Mouse (Mus musculus) MEL (cell line): Measurements from ENCODE around the gene Gmeb2. TPM values are rescaled to one million over a fixed set of nuclear protein-coding genes. Genes with fewer than 3 reads are reported as not detected.

Experiments
- DNase-seq: peaks from one replicate; pipeline ENCODE4 v3.0.0; 2011; ENCODE audit warnings: low read depth, low spot score
- H3K27ac ChIP-seq: 2 replicates; pipeline ENCODE4 v1.5.1; 2012; ENCODE audit warnings: low read depth, mild to moderate bottlenecking, control low read depth, low read length, moderate library complexity; ENCODE audit not compliant: control insufficient read depth
- H3K27me3 ChIP-seq, 2 experiments: fragments of 150-350 bp in 1 of 2; sonication (generic) in 1 of 2; 2 replicates each; pipeline ENCODE4 v1.6.1; 2012; ENCODE audit warnings: low read length in 2 of 2, mild to moderate bottlenecking in 2 of 2, improper control_type of control experiment in 1 of 2, moderate library complexity in 1 of 2; ENCODE audit not compliant: insufficient read depth in 2 of 2, control insufficient read depth in 1 of 2
- H3K36me3 ChIP-seq, 2 experiments: 2 replicates each; pipeline ENCODE4 v1.6.1; 2012 to 2014; ENCODE audit warnings: low read length in 2 of 2, improper control_type of control experiment in 1 of 2, inconsistent platforms in 1 of 2, mild to moderate bottlenecking in 1 of 2; ENCODE audit not compliant: insufficient read depth in 2 of 2, control insufficient read depth in 1 of 2
- H3K4me1 ChIP-seq, 2 experiments: fragments of 150-350 bp in 1 of 2; sonication (generic) in 1 of 2; 2 replicates each; pipeline ENCODE4 v1.6.1; 2012; ENCODE audit warnings: low read length in 2 of 2, improper control_type of control experiment in 1 of 2, mild to moderate bottlenecking in 1 of 2; ENCODE audit not compliant: insufficient read depth in 2 of 2, control insufficient read depth in 1 of 2
- H3K4me3 ChIP-seq, 2 experiments: fragments of 150-350 bp in 1 of 2; sonication (generic) in 1 of 2; 2 replicates each; pipeline ENCODE4 v1.5.1; 2012; ENCODE audit warnings: low read depth in 2 of 2, low read length in 2 of 2, mild to moderate bottlenecking in 2 of 2, moderate library complexity in 2 of 2, control low read depth in 1 of 2, improper control_type of control experiment in 1 of 2; ENCODE audit not compliant: control insufficient read depth in 1 of 2, insufficient read depth in 1 of 2
- H3K79me2 ChIP-seq: 2 replicates; pipeline ENCODE4 v1.6.1; 2012; ENCODE audit warnings: mild to moderate bottlenecking, low read length, moderate library complexity; ENCODE audit not compliant: control insufficient read depth, poor library complexity, insufficient read depth
- H3K9ac ChIP-seq: 2 replicates; pipeline ENCODE4 v1.6.1; 2012; ENCODE audit warnings: low read depth, mild to moderate bottlenecking, control low read depth, low read length, moderate library complexity; ENCODE audit not compliant: control insufficient read depth, poor library complexity, severe bottlenecking
- H3K9me3 ChIP-seq: fragments of 150-350 bp; sonication (generic); replicated peaks from 2 replicates; pipeline ENCODE4 v1.6.1; 2012; ENCODE audit warnings: mild to moderate bottlenecking, low read length, improper control_type of control experiment, moderate library complexity; ENCODE audit not compliant: insufficient read depth
- BHLHE40 ChIP-seq: IDR thresholded peaks from 2 replicates; pipeline ENCODE4 v1.6.1; 2012; ENCODE audit warnings: low read depth, mild to moderate bottlenecking, inconsistent platforms, low read length, improper control_type of control experiment, borderline replicate concordance
- CHD2 ChIP-seq: IDR thresholded peaks from 2 replicates; pipeline ENCODE4 v1.6.1; 2011; ENCODE audit warnings: low read length, improper control_type of control experiment
- E2F4 ChIP-seq: IDR thresholded peaks from 2 replicates; pipeline ENCODE4 v1.6.1; 2011; ENCODE audit warnings: low read depth, low read length, improper control_type of control experiment, borderline replicate concordance
- ELF1 ChIP-seq: IDR thresholded peaks from 2 replicates; pipeline ENCODE4 v1.6.1; 2014; ENCODE audit warnings: low read depth, mild to moderate bottlenecking, inconsistent platforms, low read length, improper control_type of control experiment, moderate library complexity
- ETS1 ChIP-seq: IDR thresholded peaks from 2 replicates; pipeline ENCODE4 v1.6.1; 2012; ENCODE audit warnings: low read depth, mild to moderate bottlenecking, inconsistent platforms, low read length, improper control_type of control experiment, moderate library complexity
- GABPA ChIP-seq: IDR thresholded peaks from 2 replicates; pipeline ENCODE4 v1.6.1; 2012; ENCODE audit warnings: low read depth, mild to moderate bottlenecking, inconsistent platforms, low read length, improper control_type of control experiment, moderate library complexity
- GATA1 ChIP-seq: IDR thresholded peaks from 2 replicates; pipeline ENCODE4 v1.6.1; 2011; ENCODE audit warnings: low read depth, low read length, improper control_type of control experiment
- HCFC1 ChIP-seq: IDR thresholded peaks from 2 replicates; pipeline ENCODE4 v1.6.1; 2012; ENCODE audit warnings: low read depth, mild to moderate bottlenecking, inconsistent platforms, low read length, improper control_type of control experiment, moderate library complexity
- JUND ChIP-seq: IDR thresholded peaks from 2 replicates; pipeline ENCODE4 v1.6.1; 2011; ENCODE audit warnings: low read depth, mild to moderate bottlenecking, improper control_type of control experiment, low read length
- MAX ChIP-seq: IDR thresholded peaks from 2 replicates; pipeline ENCODE4 v1.6.1; 2011; ENCODE audit warnings: low read length, improper control_type of control experiment
- MAZ ChIP-seq: IDR thresholded peaks from 2 replicates; pipeline ENCODE4 v1.6.1; 2012; ENCODE audit warnings: low read depth, mild to moderate bottlenecking, inconsistent platforms, low read length, improper control_type of control experiment
- MEF2A ChIP-seq: IDR thresholded peaks from 2 replicates; pipeline ENCODE4 v1.6.1; 2014; ENCODE audit warnings: low read depth, mild to moderate bottlenecking, inconsistent platforms, low read length, improper control_type of control experiment; ENCODE audit not compliant: poor library complexity, insufficient replicate concordance, severe bottlenecking; ENCODE audit errors: extremely low read depth
- MXI1 ChIP-seq: IDR thresholded peaks from 2 replicates; pipeline ENCODE4 v1.6.1; 2011; ENCODE audit warnings: mild to moderate bottlenecking, low read depth, low read length, improper control_type of control experiment
- MYB ChIP-seq: IDR thresholded peaks from 2 replicates; pipeline ENCODE4 v1.6.1; 2011; ENCODE audit warnings: mild to moderate bottlenecking, low read depth, low read length, improper control_type of control experiment
- MYC ChIP-seq: IDR thresholded peaks from 2 replicates; pipeline ENCODE4 v1.6.1; 2011; ENCODE audit warnings: low read depth, mild to moderate bottlenecking, low read length, improper control_type of control experiment, moderate library complexity
- NELFE ChIP-seq: IDR thresholded peaks from 2 replicates; pipeline ENCODE4 v1.6.1; 2011; ENCODE audit warnings: low read depth, low read length, improper control_type of control experiment
- POLR2A ChIP-seq, 2 experiments: IDR thresholded peaks; 2 replicates each; pipeline ENCODE4 v1.6.1; 2011 to 2012; ENCODE audit warnings: low read length in 2 of 2, mild to moderate bottlenecking in 2 of 2, control low read depth in 1 of 2, improper control_type of control experiment in 1 of 2, low read depth in 1 of 2, moderate library complexity in 1 of 2; ENCODE audit not compliant: control insufficient read depth in 1 of 2, insufficient read depth in 1 of 2, poor library complexity in 1 of 2
- POLR2AphosphoS2 ChIP-seq: IDR thresholded peaks from 2 replicates; pipeline ENCODE4 v1.6.1; 2011; ENCODE audit warnings: low read length, improper control_type of control experiment
- POLR2AphosphoS5 ChIP-seq: IDR thresholded peaks from 2 replicates; pipeline ENCODE4 v1.6.1; 2012; ENCODE audit warnings: low read depth, borderline replicate concordance, mild to moderate bottlenecking, inconsistent platforms, low read length, moderate library complexity, mixed read lengths
- RAD21 ChIP-seq: IDR thresholded peaks from 2 replicates; pipeline ENCODE4 v1.6.1; 2011; ENCODE audit warnings: mild to moderate bottlenecking, low read depth, low read length, improper control_type of control experiment
- RCOR1 ChIP-seq: IDR thresholded peaks from 2 replicates; pipeline ENCODE4 v1.6.1; 2012; ENCODE audit warnings: low read depth, mild to moderate bottlenecking, inconsistent platforms, low read length, improper control_type of control experiment
- SIN3A ChIP-seq: IDR thresholded peaks from 2 replicates; pipeline ENCODE4 v1.6.1; 2012; ENCODE audit warnings: low read length, improper control_type of control experiment, inconsistent platforms
- SMC3 ChIP-seq: IDR thresholded peaks from 2 replicates; pipeline ENCODE4 v1.6.1; 2011; ENCODE audit warnings: low read depth, low read length, improper control_type of control experiment
- TBP ChIP-seq: IDR thresholded peaks from 2 replicates; pipeline ENCODE4 v1.8.0; 2011; ENCODE audit warnings: low read depth, low read length, improper control_type of control experiment
- TCF12 ChIP-seq: IDR thresholded peaks from 2 replicates; pipeline ENCODE4 v1.6.1; 2014; ENCODE audit warnings: low read depth, mild to moderate bottlenecking, inconsistent platforms, low read length, improper control_type of control experiment, moderate library complexity
- USF1 ChIP-seq: IDR thresholded peaks from 2 replicates; pipeline ENCODE4 v1.6.1; 2014; ENCODE audit warnings: low read depth, mild to moderate bottlenecking, inconsistent platforms, low read length, improper control_type of control experiment, moderate library complexity
- USF2 ChIP-seq, 2 experiments: IDR thresholded peaks; 2 replicates each; pipeline ENCODE4 v1.6.1; 2011 to 2012; ENCODE audit warnings: improper control_type of control experiment in 2 of 2, low read length in 2 of 2, borderline replicate concordance in 1 of 2, inconsistent platforms in 1 of 2, low read depth in 1 of 2, mild to moderate bottlenecking in 1 of 2; ENCODE audit not compliant: insufficient read depth in 1 of 2
- ZKSCAN1 ChIP-seq: IDR thresholded peaks from 2 replicates; pipeline ENCODE4 v1.6.1; 2012; ENCODE audit warnings: low read depth, mild to moderate bottlenecking, inconsistent platforms, low read length, improper control_type of control experiment, moderate library complexity
- ZMIZ1 ChIP-seq: IDR thresholded peaks from 2 replicates; pipeline ENCODE4 v1.6.1; 2012; ENCODE audit warnings: low read depth, mild to moderate bottlenecking, inconsistent platforms, low read length, improper control_type of control experiment, moderate library complexity
- ZNF384 ChIP-seq: IDR thresholded peaks from 2 replicates; pipeline ENCODE4 v1.6.1; 2012; ENCODE audit warnings: low read depth, mild to moderate bottlenecking, inconsistent platforms, low read length, improper control_type of control experiment
- polyA plus RNA-seq, 2 experiments: library from polyadenylated mRNA; stranded (reverse) in 1 of 2; unstranded in 1 of 2; fragments of >175 nt in 1 of 2; fragments of >200 nt in 1 of 2; gene quantifications; 2 replicates each; pipeline versions ENCODE4 v1.2.1 to v1.2.4; 2012; ENCODE audit warnings: low replicate concordance in 2 of 2, low read depth in 1 of 2; ENCODE audit not compliant: insufficient read length in 2 of 2, insufficient read depth in 1 of 2, missing spikeins in 1 of 2
- total RNA-seq: library from RNA; depleted of rRNA; stranded (reverse); fragments of 300-350 nt; gene quantifications from 2 replicates; pipeline ENCODE4 v1.2.3, GENCODE M21; 2012

Gmeb2 gene
- total and polyA plus RNA-seq, 3 experiments: 8.3 to 16.9 TPM; not detected in 1

DNA sequence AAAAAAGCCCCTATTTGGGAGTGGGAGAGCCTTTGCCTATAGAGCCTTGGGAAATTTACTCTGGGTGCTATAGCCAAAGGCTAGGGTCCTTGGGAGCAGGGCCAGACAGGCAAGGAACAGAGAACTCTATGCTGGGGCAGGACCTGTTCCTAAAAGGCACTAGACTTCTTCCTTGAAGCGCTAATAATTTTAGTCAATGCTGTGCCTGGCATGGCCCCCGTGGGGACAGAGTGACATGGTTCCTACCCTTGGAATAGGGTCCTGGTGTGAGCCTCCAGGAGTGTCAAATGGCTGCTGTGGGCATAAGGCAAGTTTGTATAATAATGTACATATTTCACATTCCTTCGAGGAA lies 45.5 kb downstream of the Gmeb2 start:
- peak overlapping the region; percentile 98 to 100 for H3K4me3 ChIP-seq
- H3K79me2 ChIP-seq: peaks cover 7% of the 10 kb centered on the region; the same call in 1 of the 2 replicates
- DNase-seq: no peak
- H3K4me1 ChIP-seq: peaks cover 2 to 15% of the 10 kb centered on the region in 2 experiments
- no peaks in the 10 kb centered on the region for H3K27me3 ChIP-seq
- H3K36me3 ChIP-seq: peaks cover 0 to 17% of the 10 kb centered on the region in 2 experiments; a peak in 2 of 4 replicates
- H3K9ac ChIP-seq: peak overlapping the region; percentile 70
- H3K27ac ChIP-seq: no peak overlapping the region
- TF ChIP-seq USF2 (IDR thresholded peaks at IDR 0.05; ENCODE audit: borderline replicate concordance in 1 of 2, insufficient read depth in 1 of 2, low read depth in 1 of 2, low read length in 2 of 2) (no peak), POLR2AphosphoS5 (no peak), MAX (no peak), ZNF384 (no peak; the same call in 1 of the 2 replicates)
- H3K9me3 ChIP-seq: no peaks in the 10 kb centered on the region

DNA sequence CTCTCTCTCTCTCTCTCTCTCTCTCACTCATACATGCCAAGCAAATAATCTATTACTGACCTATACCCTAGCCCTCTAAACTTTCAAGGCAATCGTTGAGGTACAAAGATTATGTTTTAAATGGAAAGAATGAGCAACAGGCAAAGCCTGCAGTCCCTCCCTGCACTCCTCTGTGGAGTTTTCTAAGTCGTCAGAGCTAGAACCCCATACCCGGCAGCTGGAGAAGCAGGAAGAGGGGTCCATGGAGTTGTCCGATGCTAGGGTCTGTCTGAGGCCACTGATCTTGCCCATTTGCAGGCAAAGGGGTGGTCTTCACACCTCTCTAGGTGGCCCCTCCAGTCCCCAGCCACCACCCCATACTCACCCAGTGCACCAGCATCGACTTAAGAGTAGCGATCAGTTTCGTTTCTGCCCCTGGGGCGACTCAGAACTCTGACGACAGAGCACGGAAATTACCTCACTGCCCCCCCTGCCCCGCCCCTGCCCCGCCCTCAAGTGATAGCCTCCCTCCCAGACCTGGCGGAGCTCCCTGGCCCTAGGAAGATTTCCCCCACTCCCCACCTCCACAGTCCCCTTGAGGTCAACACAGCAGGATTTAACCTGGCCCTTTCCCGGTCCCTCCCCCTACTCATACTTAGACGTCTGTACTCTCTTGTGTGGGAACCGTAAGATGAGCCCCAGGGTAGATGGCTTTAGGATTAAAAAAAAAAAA lies 46.1 kb downstream of the Gmeb2 start, which contains the start of gene Helz2:
Gene Helz2 (minus strand): TSS at position 426 of the 712 bp plus-strand sequence.
- H3K9ac ChIP-seq: peak within 1 kb of the TSS; percentile 94
- peak within 1 kb of the TSS; percentile 98 to 100 for H3K4me3 ChIP-seq
- no peaks in the 10 kb centered on the region for H3K9me3 ChIP-seq
- peaks cover 7% of the 10 kb centered on the region; the same call in 1 of the 2 replicates for H3K79me2 ChIP-seq
- peaks cover 2 to 15% of the 10 kb centered on the region in 2 experiments for H3K4me1 ChIP-seq
- H3K27ac ChIP-seq: peak within 1 kb of the TSS; percentile 53
- TF ChIP-seq RCOR1 (no peak), POLR2AphosphoS2 (peak; percentile 90), NELFE (peak; percentile 80), TCF12 (peak; percentile 67), MXI1 (peak; percentile 77; the same call in 1 of the 2 replicates), USF1 (no peak), MYB (no peak), HCFC1 (peak; percentile 63), BHLHE40 (no peak), POLR2A (IDR thresholded peaks at IDR 0.05; ENCODE audit: control insufficient read depth in 1 of 2, insufficient read depth in 1 of 2, low read depth in 1 of 2, low read length in 2 of 2, poor library complexity in 1 of 2) (peak; percentile 75 to 89; a peak in 3 of 4 replicates), MAZ (peak; percentile 77; the same call in 1 of the 2 replicates), E2F4 (no peak), SMC3 (no peak), GABPA (no peak), ZNF384 (peak; percentile 69; the same call in 1 of the 2 replicates), ETS1 (peak; percentile 52; the same call in 1 of the 2 replicates), CHD2 (no peak), TBP (peak; percentile 68), ELF1 (no peak), MYC (no peak), POLR2AphosphoS5 (no peak), MEF2A (no peak), SIN3A (peak; percentile 58), ZMIZ1 (no peak; the same call in 1 of the 2 replicates), GATA1 (no peak), JUND (no peak), RAD21 (no peak), ZKSCAN1 (no peak)
- no peaks in the 10 kb centered on the region for H3K27me3 ChIP-seq
- DNase-seq: peak; percentile 87
- H3K36me3 ChIP-seq: peaks cover 0 to 17% of the 10 kb centered on the region in 2 experiments; a peak in 2 of 4 replicates
